Mouse (Mus musculus) CH12.LX (cell line): Measurements from ENCODE around the gene Gpsm1.

Experiments
- CTCF ChIP-seq, 2 experiments: IDR thresholded peaks in 1 of 2; conservative IDR thresholded peaks in 1 of 2; 2 replicates each; pipeline ENCODE4 v1.5.1; 2011 to 2012; ENCODE audit warnings: low read depth in 2 of 2, low read length in 2 of 2, improper control_type of control experiment in 1 of 2, inconsistent platforms in 1 of 2, mild to moderate bottlenecking in 1 of 2, moderate library complexity in 1 of 2
- E2F4 ChIP-seq: IDR thresholded peaks from 2 replicates; pipeline ENCODE4 v1.6.1; 2011; ENCODE audit warnings: low read depth, low read length, improper control_type of control experiment; ENCODE audit not compliant: insufficient replicate concordance
- ELF1 ChIP-seq: IDR thresholded peaks from 2 replicates; pipeline ENCODE4 v1.6.1; 2014; ENCODE audit warnings: low read depth, mild to moderate bottlenecking, inconsistent platforms, low read length, improper control_type of control experiment
- MAX ChIP-seq: IDR thresholded peaks from 2 replicates; pipeline ENCODE4 v1.6.1; 2011; ENCODE audit warnings: low read length, improper control_type of control experiment
- POLR2A ChIP-seq: IDR thresholded peaks from 2 replicates; pipeline ENCODE4 v1.6.1; 2011; ENCODE audit warnings: low read depth, mild to moderate bottlenecking, improper control_type of control experiment, low read length
- TCF12 ChIP-seq: IDR thresholded peaks from 2 replicates; pipeline ENCODE4 v1.6.1; 2014; ENCODE audit warnings: low read depth, mild to moderate bottlenecking, inconsistent platforms, low read length, improper control_type of control experiment
- USF2 ChIP-seq: conservative IDR thresholded peaks from 2 replicates; pipeline ENCODE4 v1.6.1; 2011; ENCODE audit warnings: low read depth, low read length, improper control_type of control experiment
- ZNF384 ChIP-seq: IDR thresholded peaks from 2 replicates; pipeline ENCODE4 v1.6.1; 2012; ENCODE audit warnings: low read depth, low read length, improper control_type of control experiment, inconsistent platforms

- TF ChIP-seq CTCF (conservative IDR thresholded peaks at IDR 0.05 in 1 of 2, IDR thresholded peaks at IDR 0.05 in 1 of 2; ENCODE audit: low read depth in 2 of 2, low read length in 2 of 2) (no peak), POLR2A (no peak), ZNF384 (no peak), MAX (no peak), TCF12 (no peak), ELF1 (no peak), USF2 (no peak), E2F4 (no peak)
Observed at GRCm38 (mm10) chr2:26320245-26321185, 5.2 kb downstream of the Gpsm1 start.
